Mouse (Mus musculus): ENCODE results near the gene Abhd2. TPM values are rescaled to one million over a fixed set of nuclear protein-coding genes. Genes with fewer than 3 reads are reported as not detected.

Gene Abhd2
- polyA plus RNA-seq, 1 experiment from 2014 or later = 34.8 TPM

DNA sequence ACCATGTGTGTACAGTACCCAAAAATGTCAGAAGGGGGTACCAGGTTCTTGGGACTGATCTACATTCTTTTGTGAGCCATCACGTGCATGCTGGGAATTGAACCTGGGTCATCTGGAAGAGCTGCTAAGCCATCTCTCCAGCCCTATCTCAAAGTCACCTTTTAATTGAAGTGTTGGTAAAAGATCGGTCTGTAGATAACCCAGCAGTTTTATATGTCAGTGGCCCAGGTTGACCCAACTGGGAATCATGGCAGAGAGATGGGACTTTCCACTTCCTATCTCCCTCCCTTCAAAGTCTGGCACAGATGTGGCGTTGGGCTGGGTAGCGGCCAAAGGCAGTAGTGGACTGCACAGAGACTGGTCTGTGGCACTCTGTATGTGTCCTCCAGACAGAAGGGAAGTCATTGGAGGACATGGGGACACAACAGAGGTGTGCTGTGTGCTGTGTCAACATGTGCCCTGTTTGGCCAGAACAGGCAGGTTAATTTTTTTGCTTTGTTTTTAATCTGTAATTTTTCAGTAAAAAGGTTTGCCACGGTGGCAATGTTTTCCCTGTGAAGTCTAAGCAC, 38.5 kb downstream of the Abhd2 start:
- H3K27me3 ChIP-seq (replicated peaks; ENCODE audit: control insufficient read depth, insufficient read depth, low read length) = no peaks in the 10 kb centered on the region
- H3K4me3 ChIP-seq (ENCODE audit: low read depth, low read length) = no peak overlapping the region
- TF ChIP-seq CTCF (IDR thresholded peaks at IDR 0.05; ENCODE audit: low read depth) = no peak
- no peak overlapping the region for H3K4me2 ChIP-seq (replicated peaks; ENCODE audit: low read depth)
- H3K9ac ChIP-seq (ENCODE audit: low read depth, low read length) = no peak overlapping the region
- peaks cover 34% of the 10 kb centered on the region for H3K4me1 ChIP-seq (replicated peaks; ENCODE audit: control insufficient read depth, insufficient read depth, low read length)
- no peak for ATAC-seq
- 87% methylated on average over 5 of the region's 5 CpGs for WGBS
- H3K9me3 ChIP-seq (ENCODE audit: control insufficient read depth) = no peaks in the 10 kb centered on the region
- peaks cover 9% of the 10 kb centered on the region; the same call in 1 of the 2 replicates for H3K36me3 ChIP-seq (ENCODE audit: control insufficient read depth, insufficient read depth)
- no peak overlapping the region for H3K27ac ChIP-seq (ENCODE audit: low read depth, low read length)

- no peak for TF ChIP-seq CTCF (IDR thresholded peaks at IDR 0.05; ENCODE audit: low read depth)
- WGBS = 66% methylated on average over 8 of the region's 8 CpGs
- H3K9me3 ChIP-seq (ENCODE audit: control insufficient read depth) = no peaks in the 10 kb centered on the region
- H3K27me3 ChIP-seq (replicated peaks; ENCODE audit: control insufficient read depth, insufficient read depth, low read length) = no peaks in the 10 kb centered on the region
- peak overlapping the region; percentile 70 for H3K27ac ChIP-seq (ENCODE audit: low read depth, low read length)
- H3K9ac ChIP-seq (ENCODE audit: low read depth, low read length) = no peak overlapping the region
- H3K36me3 ChIP-seq (ENCODE audit: control insufficient read depth, insufficient read depth) = peaks cover 8% of the 10 kb centered on the region; the same call in 1 of the 2 replicates
- H3K4me3 ChIP-seq (ENCODE audit: low read depth, low read length) = no peak overlapping the region
- H3K4me2 ChIP-seq (replicated peaks; ENCODE audit: low read depth) = 0 out of 2 replicates have a peak overlapping the region, but pooled peaks have one; percentile 57
- H3K4me1 ChIP-seq (replicated peaks; ENCODE audit: control insufficient read depth, insufficient read depth, low read length) = peaks cover 35% of the 10 kb centered on the region
- no peak for ATAC-seq
Measured at GRCm38 (mm10) chr7:79312246-79312645, 39.2 kb downstream of the Abhd2 start.

- peak; percentile 70 for ATAC-seq
- no peaks in the 10 kb centered on the region for H3K9me3 ChIP-seq (ENCODE audit: control insufficient read depth)
- peak overlapping the region; percentile 57 for H3K4me2 ChIP-seq (replicated peaks; ENCODE audit: low read depth)
- H3K27ac ChIP-seq (ENCODE audit: low read depth, low read length) = peak overlapping the region; percentile 70
- H3K36me3 ChIP-seq (ENCODE audit: control insufficient read depth, insufficient read depth) = peaks cover 13% of the 10 kb centered on the region; the same call in 1 of the 2 replicates
- peak overlapping the region; percentile 17; the same call in 1 of the 2 replicates for H3K9ac ChIP-seq (ENCODE audit: low read depth, low read length)
- peaks cover 35% of the 10 kb centered on the region for H3K4me1 ChIP-seq (replicated peaks; ENCODE audit: control insufficient read depth, insufficient read depth, low read length)
- no peak overlapping the region for H3K4me3 ChIP-seq (ENCODE audit: low read depth, low read length)
- TF ChIP-seq CTCF (IDR thresholded peaks at IDR 0.05; ENCODE audit: low read depth) = no peak
- no peaks in the 10 kb centered on the region for H3K27me3 ChIP-seq (replicated peaks; ENCODE audit: control insufficient read depth, insufficient read depth, low read length)
- 18% methylated on average over 12 of the region's 12 CpGs for WGBS
Measured at GRCm38 (mm10) chr7:79313519-79314059, 40.6 kb downstream of the Abhd2 start.

- ATAC-seq = no peak
- peaks cover 13% of the 10 kb centered on the region; the same call in 1 of the 2 replicates for H3K36me3 ChIP-seq (ENCODE audit: control insufficient read depth, insufficient read depth)
- peaks cover 27% of the 10 kb centered on the region for H3K4me1 ChIP-seq (replicated peaks; ENCODE audit: control insufficient read depth, insufficient read depth, low read length)
- no peaks in the 10 kb centered on the region for H3K9me3 ChIP-seq (ENCODE audit: control insufficient read depth)
- H3K4me2 ChIP-seq (replicated peaks; ENCODE audit: low read depth) = no peak overlapping the region
- WGBS = 82% methylated on average over 5 of the region's 5 CpGs
- no peak overlapping the region for H3K9ac ChIP-seq (ENCODE audit: low read depth, low read length)
- no peaks in the 10 kb centered on the region for H3K27me3 ChIP-seq (replicated peaks; ENCODE audit: control insufficient read depth, insufficient read depth, low read length)
- H3K4me3 ChIP-seq (ENCODE audit: low read depth, low read length) = no peak overlapping the region
- TF ChIP-seq CTCF (IDR thresholded peaks at IDR 0.05; ENCODE audit: low read depth) = no peak
- peak overlapping the region; percentile 70; the same call in 1 of the 2 replicates for H3K27ac ChIP-seq (ENCODE audit: low read depth, low read length)
Measured at GRCm38 (mm10) chr7:79314517-79314916, 41.5 kb downstream of the Abhd2 start.

GRCm38 (mm10) chr7:79315149-79315548, 42.1 kb downstream of the Abhd2 start:
- H3K4me1 ChIP-seq (replicated peaks; ENCODE audit: control insufficient read depth, insufficient read depth, low read length) = peaks cover 24% of the 10 kb centered on the region
- no peaks in the 10 kb centered on the region for H3K9me3 ChIP-seq (ENCODE audit: control insufficient read depth)
- peaks cover 13% of the 10 kb centered on the region; the same call in 1 of the 2 replicates for H3K36me3 ChIP-seq (ENCODE audit: control insufficient read depth, insufficient read depth)
- TF ChIP-seq CTCF (IDR thresholded peaks at IDR 0.05; ENCODE audit: low read depth) = no peak
- no peak overlapping the region for H3K4me3 ChIP-seq (ENCODE audit: low read depth, low read length)
- no peaks in the 10 kb centered on the region for H3K27me3 ChIP-seq (replicated peaks; ENCODE audit: control insufficient read depth, insufficient read depth, low read length)
- H3K27ac ChIP-seq (ENCODE audit: low read depth, low read length) = no peak overlapping the region
- no peak overlapping the region for H3K9ac ChIP-seq (ENCODE audit: low read depth, low read length)
- WGBS = 79% methylated on average over 8 of the region's 8 CpGs
- H3K4me2 ChIP-seq (replicated peaks; ENCODE audit: low read depth) = no peak overlapping the region
- ATAC-seq = no peak

DNA sequence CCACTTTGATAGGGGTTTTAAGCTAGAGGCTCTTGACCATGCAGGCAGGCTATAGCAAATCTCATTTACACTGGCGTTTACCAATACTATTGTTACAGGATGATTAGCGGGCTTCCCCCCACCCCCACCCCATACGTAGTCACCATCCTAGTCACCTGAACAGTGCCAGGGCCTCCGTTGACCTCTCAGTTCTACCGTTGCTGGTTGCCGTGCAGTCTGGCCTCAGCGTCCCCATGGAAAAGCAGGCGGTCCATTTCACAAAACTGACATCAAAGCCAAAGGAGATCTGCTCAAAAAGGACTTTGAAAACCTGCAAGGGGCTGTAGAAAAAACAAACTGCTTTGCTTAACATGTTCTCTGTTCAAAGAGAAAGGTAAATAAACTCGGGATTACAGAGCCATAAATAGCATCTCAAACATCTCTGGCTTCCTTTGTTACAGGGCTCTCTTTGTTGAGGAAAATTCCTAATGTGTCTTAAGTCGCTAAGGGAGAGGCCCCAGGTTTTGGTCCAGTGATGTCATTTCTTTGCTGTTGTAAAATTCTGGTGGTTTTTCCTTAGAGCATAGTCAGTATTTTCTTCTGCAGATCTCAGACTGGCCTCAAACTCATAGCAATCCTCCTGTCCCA, 43.2 kb downstream of the Abhd2 start:
- ATAC-seq = no peak
- no peak overlapping the region for H3K9ac ChIP-seq (ENCODE audit: low read depth, low read length)
- peaks cover 13% of the 10 kb centered on the region; the same call in 1 of the 2 replicates for H3K36me3 ChIP-seq (ENCODE audit: control insufficient read depth, insufficient read depth)
- WGBS = 27% methylated on average over 10 of the region's 10 CpGs
- no peak for TF ChIP-seq CTCF (IDR thresholded peaks at IDR 0.05; ENCODE audit: low read depth)
- H3K4me3 ChIP-seq (ENCODE audit: low read depth, low read length) = no peak overlapping the region
- no peaks in the 10 kb centered on the region for H3K9me3 ChIP-seq (ENCODE audit: control insufficient read depth)
- H3K27me3 ChIP-seq (replicated peaks; ENCODE audit: control insufficient read depth, insufficient read depth, low read length) = no peaks in the 10 kb centered on the region
- H3K27ac ChIP-seq (ENCODE audit: low read depth, low read length) = no peak overlapping the region
- H3K4me1 ChIP-seq (replicated peaks; ENCODE audit: control insufficient read depth, insufficient read depth, low read length) = peaks cover 19% of the 10 kb centered on the region
- H3K4me2 ChIP-seq (replicated peaks; ENCODE audit: low read depth) = no peak overlapping the region
